Mouse (Mus musculus) testis, adult 2 months (tissue): Measurements from ENCODE around the gene Pou3f1. TPM values are rescaled to one million over a fixed set of nuclear protein-coding genes. Genes with fewer than 3 reads are reported as not detected.
A peak's percentile ranks its signal among the peaks of the same experiment; 100 is the strongest.
"Not testable (repeated sequence)": the region's sequence is repeated elsewhere in the genome, so short reads cannot be mapped to it uniquely, and the experiment has no call there.

Experiments
- H3K27ac ChIP-seq: fragments of 200-500 bp; 2 replicates; pipeline ENCODE4 v1.5.1; 2012; ENCODE audit warnings: low read depth, low read length; ENCODE audit not compliant: control insufficient read depth, insufficient read depth
- H3K27me3 ChIP-seq: fragments of 200-500 bp; 2 replicates; pipeline ENCODE4 v1.6.1; 2012; ENCODE audit warnings: mild to moderate bottlenecking, low read length, moderate library complexity; ENCODE audit not compliant: control insufficient read depth, insufficient read depth
- H3K36me3 ChIP-seq: fragments of 200-500 bp; 2 replicates; pipeline ENCODE4 v1.6.1; 2012; ENCODE audit warnings: mild to moderate bottlenecking, low read length; ENCODE audit not compliant: control insufficient read depth, insufficient read depth
- H3K4me1 ChIP-seq: fragments of 200-500 bp; 2 replicates; pipeline ENCODE4 v1.6.1; 2012; ENCODE audit warnings: low read length; ENCODE audit not compliant: control insufficient read depth, insufficient read depth
- H3K4me3 ChIP-seq: fragments of 200-500 bp; 2 replicates; pipeline ENCODE4 v1.5.1; 2012; ENCODE audit warnings: low read depth, mild to moderate bottlenecking, low read length, moderate library complexity, mixed read lengths; ENCODE audit not compliant: control insufficient read depth
- CTCF ChIP-seq: fragments of 200-500 bp; IDR thresholded peaks from 2 replicates; pipeline ENCODE4 v1.5.1; 2012; ENCODE audit warnings: low read depth, mild to moderate bottlenecking, inconsistent platforms, low read length, moderate library complexity; ENCODE audit not compliant: control insufficient read depth, insufficient read depth, insufficient replicate concordance
- POLR2A ChIP-seq: fragments of 200-500 bp; IDR thresholded peaks from 2 replicates; pipeline ENCODE4 v1.6.1; 2012; ENCODE audit warnings: low read depth, mild to moderate bottlenecking, inconsistent platforms, low read length, moderate library complexity; ENCODE audit not compliant: control insufficient read depth
- polyA plus RNA-seq: library from polyadenylated mRNA; depleted of rRNA; stranded (reverse); fragments of >200 nt; gene quantifications from 2 replicates; pipeline ENCODE4 v1.2.3, GENCODE M21; 2012; rRNA removed

Gene Pou3f1
- polyA plus RNA-seq, 1 experiment = 0.22 TPM

DNA sequence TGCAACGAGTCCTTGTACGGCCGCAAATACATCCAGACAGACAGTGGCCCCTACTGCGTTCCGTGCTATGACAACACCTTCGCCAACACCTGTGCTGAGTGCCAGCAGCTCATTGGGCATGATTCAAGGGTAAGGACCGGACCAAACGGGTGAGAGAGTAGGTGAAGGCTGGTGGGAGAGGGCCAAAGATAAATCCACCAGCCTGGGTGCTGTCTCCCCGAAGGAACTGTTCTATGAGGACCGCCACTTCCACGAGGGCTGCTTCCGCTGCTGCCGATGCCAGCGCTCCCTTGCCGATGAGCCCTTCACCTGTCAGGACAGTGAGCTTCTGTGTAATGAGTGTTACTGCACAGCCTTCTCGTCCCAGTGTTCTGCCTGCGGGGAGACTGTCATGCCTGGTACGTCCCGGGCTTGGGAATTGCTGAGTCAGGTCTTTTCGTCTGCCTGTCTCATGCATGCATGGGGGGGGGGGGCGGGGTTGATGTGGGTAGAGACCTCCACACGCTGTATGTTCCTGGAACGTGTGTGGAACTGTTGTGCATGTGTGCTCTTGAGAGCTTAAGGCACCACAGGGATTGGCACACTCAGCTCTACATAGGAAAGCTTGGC, 49.2 kb downstream of the Pou3f1 start:
- H3K4me1 ChIP-seq = peaks cover 9% of the 10 kb centered on the region
- H3K4me3 ChIP-seq = no peak overlapping the region
- no peaks in the 10 kb centered on the region for H3K36me3 ChIP-seq
- H3K27ac ChIP-seq = no peak overlapping the region
- TF ChIP-seq POLR2A (no peak), CTCF (no peak)
- H3K27me3 ChIP-seq = no peaks in the 10 kb centered on the region

DNA sequence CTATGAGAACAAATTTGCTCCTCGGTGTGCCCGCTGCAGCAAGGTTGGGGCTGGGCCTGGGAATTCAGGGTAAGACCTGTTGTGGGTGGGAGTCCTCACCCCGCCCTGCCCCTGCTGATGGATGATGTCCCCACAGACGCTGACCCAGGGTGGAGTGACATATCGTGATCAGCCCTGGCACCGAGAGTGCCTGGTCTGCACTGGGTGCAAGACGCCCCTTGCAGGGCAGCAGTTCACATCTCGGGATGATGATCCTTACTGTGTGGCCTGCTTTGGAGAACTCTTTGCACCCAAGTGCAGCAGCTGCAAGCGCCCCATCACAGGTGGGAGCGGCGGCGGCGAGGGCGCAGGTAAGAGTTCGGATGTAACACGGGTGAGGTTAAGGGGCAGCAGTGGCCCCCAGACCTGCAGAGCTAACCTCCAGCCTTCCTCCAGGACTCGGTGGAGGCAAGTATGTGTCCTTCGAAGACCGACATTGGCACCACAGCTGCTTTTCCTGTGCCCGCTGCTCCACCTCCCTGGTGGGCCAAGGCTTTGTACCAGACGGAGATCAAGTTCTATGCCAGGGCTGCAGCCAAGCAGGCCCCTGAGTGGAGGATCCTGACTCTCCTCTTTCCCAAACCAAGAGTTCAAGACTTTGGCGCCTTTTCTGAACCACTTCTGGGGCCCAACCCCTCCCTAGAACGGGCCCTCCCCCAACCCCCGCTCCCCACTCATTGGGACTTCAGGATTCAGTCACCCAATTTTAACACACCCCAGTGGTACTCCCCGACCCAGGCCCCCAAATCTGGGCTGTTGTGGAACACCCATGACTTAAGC, 51.0 kb downstream of the Pou3f1 start:
- not testable (repeated sequence) for H3K4me3 ChIP-seq, H3K36me3 ChIP-seq, H3K27ac ChIP-seq, H3K27me3 ChIP-seq, H3K4me1 ChIP-seq

DNA sequence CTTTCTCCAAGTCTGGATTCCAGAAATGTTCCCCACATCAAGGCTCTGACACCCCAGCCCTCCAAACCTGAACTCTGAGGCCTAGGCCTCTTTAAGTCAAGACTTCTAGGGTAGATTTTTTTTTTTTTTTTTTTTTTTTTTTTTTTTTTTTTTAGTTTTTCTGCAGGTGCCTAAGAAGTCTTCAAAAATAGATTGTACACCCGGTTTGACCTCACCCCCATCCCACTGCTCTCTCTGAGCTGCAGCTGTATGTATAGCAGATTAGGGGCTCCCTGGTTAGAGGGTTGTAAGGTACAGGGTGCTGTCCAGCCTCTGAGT, 51.6 kb downstream of the Pou3f1 start:
- not testable (repeated sequence) for H3K36me3 ChIP-seq, H3K4me1 ChIP-seq, H3K4me3 ChIP-seq, H3K27ac ChIP-seq, H3K27me3 ChIP-seq

DNA sequence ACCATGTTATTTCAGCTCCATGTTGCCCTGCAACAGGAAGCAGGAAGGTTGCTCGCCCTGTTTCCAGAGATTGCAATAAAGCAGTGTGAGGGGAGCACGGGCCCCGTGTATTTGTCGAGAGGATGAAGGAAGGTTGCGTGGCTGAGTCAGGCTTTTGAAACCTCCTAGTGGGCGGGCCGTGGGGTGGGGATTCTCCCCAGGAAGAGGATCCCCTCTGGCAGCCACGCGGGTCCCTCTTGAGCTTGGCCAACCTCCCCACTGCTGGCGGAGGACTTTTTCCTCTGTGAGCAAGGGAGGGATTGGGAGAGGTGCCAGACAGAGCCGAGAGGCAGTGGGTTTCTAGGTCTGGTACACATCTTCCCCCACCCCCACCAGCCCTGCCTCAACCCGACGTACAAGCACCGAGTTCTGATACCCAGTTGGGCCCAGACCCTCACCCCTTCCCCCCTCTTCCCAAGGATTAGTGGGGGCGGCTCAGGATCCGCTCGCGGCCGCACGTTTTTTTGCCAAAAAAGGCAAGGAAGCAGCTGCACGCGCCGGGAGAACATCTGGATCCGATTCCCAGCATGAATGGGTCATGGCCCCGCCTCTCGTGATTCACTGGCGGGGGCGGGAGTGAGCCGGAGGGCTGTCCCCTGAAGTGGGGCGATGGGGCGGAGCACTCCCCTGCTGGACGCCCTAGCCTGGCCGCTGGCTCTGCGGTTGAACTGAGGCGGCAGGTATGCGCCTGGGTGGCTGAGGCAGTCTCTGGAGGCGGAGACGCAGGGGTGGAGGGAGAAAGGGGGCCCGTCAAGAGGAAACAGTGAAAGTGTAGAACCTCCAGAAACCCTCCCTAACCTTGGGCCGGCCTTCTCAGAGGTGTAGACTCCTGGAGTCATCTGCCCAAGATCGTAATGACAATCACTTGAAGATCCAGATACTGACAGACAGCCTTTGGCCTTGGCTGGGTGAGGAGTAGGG, 52.2 kb downstream of the Pou3f1 start:
- Histone ChIP-seq H3K27ac (peak overlapping the region; percentile 70), H3K27me3 (no peaks in the 10 kb centered on the region), H3K4me3 (peak overlapping the region; percentile 60), H3K4me1 (peaks cover 2% of the 10 kb centered on the region; the same call in 1 of the 2 replicates), H3K36me3 (no peaks in the 10 kb centered on the region)
- peak; percentile 26; the same call in 1 of the 2 replicates for TF ChIP-seq POLR2A
- TF ChIP-seq CTCF = no peak

DNA sequence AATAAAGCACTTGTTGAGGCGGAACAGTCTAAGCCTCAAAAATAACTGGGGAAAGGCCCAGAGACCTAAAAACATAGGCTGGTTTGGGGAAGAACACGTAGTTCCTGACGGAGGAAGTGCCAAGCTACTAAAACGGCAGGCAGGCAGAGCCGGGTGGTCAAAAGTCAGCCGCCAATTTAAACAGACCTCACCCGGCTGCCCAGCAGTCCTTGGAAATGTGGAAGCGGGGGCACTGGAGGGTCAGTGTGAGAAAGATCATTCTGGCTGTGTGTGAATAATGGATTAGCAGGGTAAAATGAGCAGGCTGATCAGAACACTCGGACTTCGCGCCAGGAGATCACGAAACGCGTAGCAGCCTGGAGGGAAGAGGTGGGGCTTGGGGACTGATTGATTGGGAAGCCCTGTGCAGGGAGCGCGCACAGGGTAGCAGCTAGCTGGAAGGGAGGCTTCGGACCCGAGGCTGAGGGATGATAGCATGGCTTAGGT, 53.4 kb downstream of the Pou3f1 start:
- H3K4me1 ChIP-seq = peaks cover 5% of the 10 kb centered on the region
- peak overlapping the region; percentile 73 for H3K27ac ChIP-seq
- H3K36me3 ChIP-seq = no peaks in the 10 kb centered on the region
- H3K4me3 ChIP-seq = peak overlapping the region; percentile 39
- no peak for TF ChIP-seq CTCF
- TF ChIP-seq POLR2A = no peak
- H3K27me3 ChIP-seq = no peaks in the 10 kb centered on the region

Other genes starting within 250 kb of the Pou3f1 start
- gene 3100002H09Rik, start 46.0 kb upstream of the Pou3f1 start, polyA plus RNA-seq = not detected in 2 replicates
- gene Utp11, start 36.8 kb downstream of the Pou3f1 start, polyA plus RNA-seq = 4.3 and 4.8 TPM in 2 replicates
- 1.2 and 1.6 TPM in 2 replicates for gene Fhl3, start 43.9 kb downstream of the Pou3f1 start, polyA plus RNA-seq
- gene Sf3a3, start 58.0 kb downstream of the Pou3f1 start, polyA plus RNA-seq = 24.2 and 24.7 TPM in 2 replicates
- gene Inpp5b, start 85.0 kb downstream of the Pou3f1 start, polyA plus RNA-seq = 19.3 and 26.9 TPM in 2 replicates
- gene Mtf1, start 145.3 kb downstream of the Pou3f1 start, polyA plus RNA-seq = 61.0 and 64.0 TPM in 2 replicates
- 49.4 and 54.1 TPM in 2 replicates for gene Yrdc, start 193.9 kb downstream of the Pou3f1 start, polyA plus RNA-seq
- 195 and 219 TPM in 2 replicates for gene 1110065P20Rik, start 194.4 kb downstream of the Pou3f1 start, polyA plus RNA-seq
- gene Maneal, start 205.4 kb downstream of the Pou3f1 start, polyA plus RNA-seq = 0.23 and 0.32 TPM in 2 replicates
- gene Epha10, start 224.1 kb downstream of the Pou3f1 start, polyA plus RNA-seq = 7.2 and 9.3 TPM in 2 replicates